Mouse (Mus musculus) G1E (cell line): ENCODE results near the gene L3mbtl4.

Source experiments
- CTCF ChIP-seq: IDR thresholded peaks from 2 replicates; pipeline ENCODE4 v1.5.1; 2012; ENCODE audit warnings: low read depth, low read length, inconsistent platforms, mixed read lengths
- GATA1 ChIP-seq: IDR thresholded peaks from 2 replicates; pipeline ENCODE4 v1.6.1; 2012; ENCODE audit warnings: borderline replicate concordance, low read length, inconsistent platforms, mixed read lengths
- GATA2 ChIP-seq: IDR thresholded peaks from 2 replicates; pipeline ENCODE4 v1.6.1; 2012; ENCODE audit warnings: low read depth, low read length, inconsistent platforms, borderline replicate concordance
- POLR2AphosphoS5 ChIP-seq: IDR thresholded peaks from 2 replicates; pipeline ENCODE4 v1.6.1; 2012; ENCODE audit warnings: low read depth, low read length, inconsistent platforms; ENCODE audit not compliant: insufficient replicate concordance
- TAL1 ChIP-seq: conservative IDR thresholded peaks from 2 replicates; pipeline ENCODE4 v1.6.1; 2012; ENCODE audit warnings: low read depth, low read length, inconsistent platforms, mixed read lengths

DNA sequence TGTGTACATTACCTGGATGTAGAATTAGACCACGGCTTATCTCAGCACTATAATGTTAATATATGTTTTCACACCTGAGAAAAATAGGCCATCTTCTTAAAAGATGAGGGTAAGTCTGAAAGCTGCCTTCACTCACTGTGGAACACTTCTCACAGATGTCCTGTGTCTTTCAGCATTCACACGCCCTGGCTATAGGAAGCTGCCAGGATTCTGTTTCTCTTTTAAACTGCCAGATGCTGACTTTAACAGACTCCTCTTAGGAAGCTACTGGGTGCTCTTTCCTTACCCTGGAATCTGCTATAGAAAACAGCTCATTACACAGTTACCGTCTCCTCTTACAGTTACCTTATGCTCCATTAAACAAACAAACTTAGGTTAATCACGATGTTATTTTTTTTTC lies 43.1 kb upstream of the L3mbtl4 start:
- TF ChIP-seq CTCF (no peak), GATA1 (no peak), POLR2AphosphoS5 (no peak), TAL1 (no peak), GATA2 (no peak)
